Mouse (Mus musculus) bone marrow macrophage, adult 2 months (primary cell): ENCODE data around the gene Sept12.

ENCODE experiments used
- CTCF ChIP-seq: IDR thresholded peaks from 2 replicates; pipeline ENCODE4 v1.5.1; 2012; ENCODE audit warnings: low read depth, mild to moderate bottlenecking, low read length, moderate library complexity
- POLR2A ChIP-seq: IDR thresholded peaks from 2 replicates; pipeline ENCODE4 v1.6.1; 2012; ENCODE audit warnings: mild to moderate bottlenecking, low read depth, low read length, borderline replicate concordance

DNA sequence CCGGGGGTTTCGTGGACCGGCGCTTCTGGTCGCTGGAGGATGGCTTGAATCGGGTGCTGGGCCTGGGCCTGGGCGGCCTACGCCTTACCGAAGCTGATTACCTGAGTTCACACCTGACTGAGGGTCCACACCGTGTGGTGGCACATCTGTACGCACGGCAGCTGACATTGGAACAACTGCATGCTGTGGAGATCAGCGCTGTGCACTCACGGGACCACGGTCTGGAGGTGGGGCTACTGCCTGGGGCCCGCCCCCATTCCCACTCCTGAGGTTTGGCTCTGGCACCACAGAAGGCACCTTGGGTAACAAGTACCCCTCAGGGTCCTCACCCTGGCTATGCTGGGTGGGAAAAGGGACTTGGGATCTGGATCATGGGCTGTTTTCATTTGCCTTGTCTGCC is 58.2 kb downstream of the Sept12 start:
- TF ChIP-seq CTCF (no peak), POLR2A (no peak)
